Mouse (Mus musculus) limb, embryonic 10.5 days (tissue): ENCODE results near the gene Scn8a. TPM values are rescaled to one million over a fixed set of nuclear protein-coding genes. Genes with fewer than 3 reads are reported as not detected.
A peak's percentile ranks its signal among the peaks of the same experiment; 100 is the strongest.
"Not testable (repeated sequence)": the region's sequence is repeated elsewhere in the genome, so short reads cannot be mapped to it uniquely, and the experiment has no call there.

Source experiments
- DNase-seq: peaks from one replicate; pipeline ENCODE4 v3.0.0-alpha.2; 2017; ENCODE audit warnings: low spot score
- H3K27ac ChIP-seq: fragments of 300-500 bp; sonication (generic); 2 replicates; pipeline ENCODE4 v1.5.1; 2016; ENCODE audit warnings: mild to moderate bottlenecking
- H3K27me3 ChIP-seq: fragments of 300-500 bp; sonication (generic); 2 replicates; pipeline ENCODE4 v1.6.1; 2016; ENCODE audit warnings: low read depth, mild to moderate bottlenecking; ENCODE audit not compliant: poor library complexity, severe bottlenecking
- H3K36me3 ChIP-seq: fragments of 300-500 bp; sonication (generic); 2 replicates; pipeline ENCODE4 v1.6.1; 2016; ENCODE audit warnings: mild to moderate bottlenecking, moderate library complexity
- H3K4me1 ChIP-seq: fragments of 300-500 bp; sonication (generic); 2 replicates; pipeline ENCODE4 v1.6.1; 2016
- H3K4me3 ChIP-seq: fragments of 300-500 bp; sonication (generic); 2 replicates; pipeline ENCODE4 v1.5.1; 2016; ENCODE audit warnings: mild to moderate bottlenecking, moderate library complexity
- H3K9me3 ChIP-seq: fragments of 300-500 bp; sonication (generic); replicated peaks from 2 replicates; pipeline ENCODE4 v1.6.1; 2016; ENCODE audit warnings: mild to moderate bottlenecking
- WGBS: fragments of 180-500 bp; shearing (Covaris S2); methylation state at CpG from one replicate; pipeline ENCODE4 v1.1.7; 2016; 5-methylcytosine and 5-hydroxymethylcytosine counted together
- polyA plus RNA-seq: library from polyadenylated mRNA; unstranded; fragments of >200 nt; fragmentation: Nextera tagmentation; extraction: Ambion mirVana; gene quantifications from 2 replicates; pipeline ENCODE4 v1.2.1, GENCODE M21; 2016

The Scn8a gene
- 3.9 and 4.3 TPM in 2 replicates for polyA plus RNA-seq

GRCm38 (mm10) chr15:100869558-100869957 lies at the start of gene Scn8a:
Gene Scn8a, plus strand, starts transcription at chr15:100869858.
- Histone ChIP-seq H3K27ac (no peak within 1 kb of the TSS; the same call in 1 of the 2 replicates), H3K36me3 (no peaks in the 10 kb centered on the region), H3K27me3 (peaks cover 62% of the 10 kb centered on the region), H3K4me3 (peak within 1 kb of the TSS; percentile 81), H3K9me3 (no peaks in the 10 kb centered on the region), H3K4me1 (peaks cover 21% of the 10 kb centered on the region)
- WGBS = 81% methylated on average over 7 of the region's 7 CpGs
- no peak for DNase-seq

GRCm38 (mm10) chr15:100821824-100822223 lies 47.8 kb upstream of the Scn8a start:
- Histone ChIP-seq H3K36me3 (no peaks in the 10 kb centered on the region), H3K4me1 (peaks cover 10% of the 10 kb centered on the region), H3K27me3 (peaks cover 38% of the 10 kb centered on the region), H3K4me3 (no peak overlapping the region), H3K9me3 (no peaks in the 10 kb centered on the region), H3K27ac (no peak overlapping the region)
- 64% methylated on average over 8 of the region's 8 CpGs for WGBS
- no peak for DNase-seq

- not testable (repeated sequence) for DNase-seq, H3K4me3 ChIP-seq, H3K27ac ChIP-seq, H3K9me3 ChIP-seq, H3K4me1 ChIP-seq, H3K36me3 ChIP-seq
- WGBS = 81% methylated on average over 4 of the region's 4 CpGs
- peaks cover 38% of the 10 kb centered on the region for H3K27me3 ChIP-seq
These were observed 47.3 kb upstream of the Scn8a start for GRCm38 (mm10) chr15:100822370-100822769.

- no peak for DNase-seq
- Histone ChIP-seq H3K36me3 (no peaks in the 10 kb centered on the region), H3K27me3 (peaks cover 38% of the 10 kb centered on the region), H3K27ac (no peak overlapping the region), H3K9me3 (no peaks in the 10 kb centered on the region), H3K4me1 (peaks cover 10% of the 10 kb centered on the region), H3K4me3 (peak overlapping the region; percentile 27; the same call in 1 of the 2 replicates)
- WGBS = 19% methylated on average over 26 of the region's 26 CpGs
These were observed 44.3 kb upstream of the Scn8a start for GRCm38 (mm10) chr15:100825249-100825856.

- WGBS = 88% methylated on average over 8 of the region's 8 CpGs
- Histone ChIP-seq H3K36me3 (no peaks in the 10 kb centered on the region), H3K9me3 (no peaks in the 10 kb centered on the region), H3K4me1 (peaks cover 10% of the 10 kb centered on the region), H3K27me3 (peaks cover 38% of the 10 kb centered on the region), H3K4me3 (no peak overlapping the region), H3K27ac (no peak overlapping the region)
- DNase-seq = no peak
These were observed 43.6 kb upstream of the Scn8a start for GRCm38 (mm10) chr15:100826076-100826475.

- H3K9me3 ChIP-seq = no peaks in the 10 kb centered on the region
- no peak overlapping the region for H3K27ac ChIP-seq
- WGBS = 88% methylated on average over 9 of the region's 9 CpGs
- no peak overlapping the region for H3K4me3 ChIP-seq
- H3K4me1 ChIP-seq = peaks cover 12% of the 10 kb centered on the region
- no peaks in the 10 kb centered on the region for H3K36me3 ChIP-seq
- H3K27me3 ChIP-seq = peaks cover 32% of the 10 kb centered on the region
- DNase-seq = no peak
These were observed 39.9 kb upstream of the Scn8a start for GRCm38 (mm10) chr15:100829775-100830174.

- Histone ChIP-seq H3K4me3 (no peak overlapping the region), H3K9me3 (no peaks in the 10 kb centered on the region), H3K27me3 (peaks cover 23% of the 10 kb centered on the region), H3K36me3 (no peaks in the 10 kb centered on the region), H3K27ac (no peak overlapping the region), H3K4me1 (peaks cover 3% of the 10 kb centered on the region; the same call in 1 of the 2 replicates)
- DNase-seq = no peak
- WGBS = 53% methylated on average over 6 of the region's 6 CpGs
These were observed 39.0 kb upstream of the Scn8a start for GRCm38 (mm10) chr15:100830682-100831081.

GRCm38 (mm10) chr15:100832144-100832543 lies 37.5 kb upstream of the Scn8a start:
- Histone ChIP-seq H3K9me3 (no peaks in the 10 kb centered on the region), H3K27me3 (peaks cover 16% of the 10 kb centered on the region; the same call in 1 of the 2 replicates), H3K4me1 (peaks cover 2% of the 10 kb centered on the region; the same call in 1 of the 2 replicates), H3K27ac (no peak overlapping the region), H3K4me3 (no peak overlapping the region), H3K36me3 (no peaks in the 10 kb centered on the region)
- no peak for DNase-seq
- WGBS = 88% methylated on average over 8 of the region's 8 CpGs

- Histone ChIP-seq H3K4me3 (no peak overlapping the region), H3K9me3 (0 out of 2 replicates have a peak, but pooled peaks cover under 1% of the 10 kb centered on the region), H3K36me3 (no peaks in the 10 kb centered on the region), H3K27ac (no peak overlapping the region), H3K4me1 (peaks cover 2% of the 10 kb centered on the region; the same call in 1 of the 2 replicates), H3K27me3 (peaks cover 16% of the 10 kb centered on the region; the same call in 1 of the 2 replicates)
- WGBS = 36% methylated on average over 7 of the region's 7 CpGs
- no peak for DNase-seq
These were observed 36.9 kb upstream of the Scn8a start for GRCm38 (mm10) chr15:100832784-100833183.

- Histone ChIP-seq H3K36me3 (no peaks in the 10 kb centered on the region), H3K27ac (no peak overlapping the region)
- 87% methylated on average over 8 of the region's 8 CpGs for whole genome bisulfite sequencing
These were observed 32.9 kb upstream of the Scn8a start for GRCm38 (mm10) chr15:100836729-100837128.

GRCm38 (mm10) chr15:100838607-100839207 lies 31.0 kb upstream of the Scn8a start:
- peaks cover 9% of the 10 kb centered on the region for H3K4me1 ChIP-seq
- peak; percentile 64 for DNase-seq
- H3K27me3 ChIP-seq = no peaks in the 10 kb centered on the region
- 41% methylated on average over 12 of the region's 12 CpGs for whole genome bisulfite sequencing
- peak overlapping the region; percentile 43 for H3K27ac ChIP-seq
- no peak overlapping the region for H3K4me3 ChIP-seq
- H3K9me3 ChIP-seq = 0 out of 2 replicates have a peak, but pooled peaks cover 2% of the 10 kb centered on the region
- H3K36me3 ChIP-seq = no peaks in the 10 kb centered on the region

More at GRCm38 (mm10) chr15:100836729-100837128, 32.9 kb upstream of the Scn8a start:
- Histone ChIP-seq H3K4me3 (no peak overlapping the region), H3K4me1 (peaks cover 11% of the 10 kb centered on the region), H3K27me3 (peaks cover 16% of the 10 kb centered on the region; the same call in 1 of the 2 replicates), H3K9me3 (0 out of 2 replicates have a peak, but pooled peaks cover 2% of the 10 kb centered on the region)
- DNase-seq = no peak

GRCm38 (mm10) chr15:100844336-100844735 lies 25.3 kb upstream of the Scn8a start:
- 90% methylated on average over 7 of the region's 7 CpGs for WGBS
- Histone ChIP-seq H3K9me3 (no peaks in the 10 kb centered on the region), H3K4me3 (no peak overlapping the region), H3K36me3 (no peaks in the 10 kb centered on the region), H3K4me1 (peaks cover 10% of the 10 kb centered on the region), H3K27me3 (no peaks in the 10 kb centered on the region), H3K27ac (no peak overlapping the region)
- no peak for DNase-seq
